Mouse (Mus musculus) gastrocnemius, postnatal 10 days (tissue): Measurements from ENCODE around the gene Bmpr1b. TPM values are rescaled to one million over a fixed set of nuclear protein-coding genes. Genes with fewer than 3 reads are reported as not detected.
A peak's percentile ranks its signal among the peaks of the same experiment; 100 is the strongest.

Source experiments
- DNase-seq: peaks from one replicate; pipeline ENCODE4 v3.0.0; 2021; ENCODE audit warnings: mixed read lengths
- total RNA-seq, 2 experiments: library from RNA; stranded (reverse); gene quantifications; 2 replicates each; pipeline ENCODE4 v1.2.3; 2021

Gene Bmpr1b
- total RNA-seq, 2 experiments from 2014 or later: 6.6 to 7.1 TPM

DNA sequence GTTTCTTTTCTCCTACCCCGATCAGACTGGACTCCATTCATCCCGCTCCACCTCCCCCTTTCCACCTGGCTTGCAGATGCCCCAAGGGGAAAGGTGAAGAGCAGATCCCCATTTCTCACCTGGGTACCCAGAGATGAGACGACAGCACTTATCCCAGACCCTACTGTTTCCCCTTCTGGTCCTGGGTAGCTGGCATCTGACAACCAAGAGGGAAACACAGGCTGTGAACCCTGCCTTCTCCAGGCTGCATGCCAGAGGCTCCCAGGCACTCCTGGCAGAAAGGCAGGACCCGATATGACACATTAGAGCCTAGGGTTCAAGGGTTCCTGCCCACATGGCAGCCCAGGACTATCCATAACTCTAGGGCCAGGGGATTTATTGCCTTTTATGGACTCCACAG lies 56.0 kb downstream of the Bmpr1b start:
- DNase-seq: no peak

- no peak for DNase-seq
These were observed 63.0 kb downstream of the Bmpr1b start for GRCm38 (mm10) chr3:142106227-142106626.

DNA sequence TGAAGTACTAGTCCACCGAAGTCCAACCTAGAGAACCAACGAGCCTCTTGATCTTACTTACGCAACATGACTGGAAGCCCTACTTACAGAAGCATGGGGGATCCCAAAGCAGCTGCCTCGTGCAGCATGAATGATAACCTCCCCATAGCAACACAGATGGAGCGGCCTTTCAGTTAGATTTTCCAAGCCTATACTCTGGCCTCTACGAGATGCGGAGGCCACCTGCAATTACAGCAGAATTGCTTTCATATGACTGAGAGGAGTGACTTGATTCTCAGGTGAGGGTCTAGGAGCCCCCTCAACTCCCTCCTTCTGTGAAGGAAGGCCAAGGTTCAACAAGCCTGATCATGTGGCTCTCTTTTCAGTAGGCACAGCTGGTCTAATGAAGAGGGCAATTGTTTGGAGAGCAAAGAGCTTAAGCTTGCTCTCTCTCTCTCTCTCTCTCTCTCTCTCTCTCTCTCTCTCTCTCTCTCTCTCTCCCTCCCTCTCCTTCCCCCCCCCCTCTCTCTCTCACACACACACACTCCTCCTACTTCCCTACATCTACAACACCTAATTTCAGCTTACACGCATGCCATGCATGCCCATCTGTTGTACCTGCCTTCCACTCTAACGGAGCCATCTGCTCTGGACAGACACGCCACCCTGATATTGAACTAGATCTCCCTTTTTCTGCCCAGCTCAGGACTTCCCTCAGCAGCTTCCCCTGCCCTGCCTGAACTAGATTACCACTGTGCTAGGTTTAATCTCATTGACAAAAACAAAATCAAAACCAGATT lies 65.0 kb downstream of the Bmpr1b start:
- DNase-seq: no peak

DNA sequence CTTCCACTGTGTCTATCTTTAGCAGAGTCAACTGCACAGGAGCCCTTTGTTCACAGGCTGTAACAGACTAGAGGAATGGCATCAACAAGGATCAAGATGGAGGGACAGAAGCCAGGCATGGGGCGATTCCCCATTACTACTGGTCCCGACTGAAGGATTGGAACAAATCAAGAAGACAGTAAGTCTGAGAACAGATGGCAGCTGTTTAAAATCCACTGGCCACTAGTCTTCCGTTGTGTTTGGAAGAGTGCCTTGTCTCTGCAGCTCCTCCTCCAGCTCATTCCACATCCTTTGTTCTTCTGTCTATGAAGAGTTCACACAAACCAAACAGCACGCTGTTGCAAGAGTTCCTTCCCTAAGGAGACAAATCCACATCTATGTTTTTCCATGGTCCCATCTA lies 65.6 kb downstream of the Bmpr1b start:
- no peak for DNase-seq

DNA sequence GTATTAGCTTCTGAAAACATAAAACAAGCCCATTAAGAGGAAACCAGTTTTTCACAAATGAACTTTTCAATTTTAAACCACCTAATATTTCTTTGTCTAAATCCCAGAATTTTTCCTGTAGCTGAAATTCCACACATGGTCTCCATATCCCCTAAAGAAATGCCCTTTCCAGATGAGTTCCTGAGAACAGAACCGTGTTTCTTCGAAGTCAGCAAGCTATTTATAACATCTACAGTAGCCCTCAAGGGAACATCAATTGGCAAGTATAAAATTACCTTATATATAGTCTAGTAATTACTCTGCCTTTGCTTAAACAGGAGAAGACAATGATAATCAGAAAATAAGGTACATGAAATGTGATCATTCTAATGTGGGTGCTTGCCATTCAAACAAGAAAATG lies 70.1 kb downstream of the Bmpr1b start:
- no peak for DNase-seq

GRCm38 (mm10) chr3:142094049-142094448 lies 75.2 kb downstream of the Bmpr1b start:
- no peak for DNase-seq

DNA sequence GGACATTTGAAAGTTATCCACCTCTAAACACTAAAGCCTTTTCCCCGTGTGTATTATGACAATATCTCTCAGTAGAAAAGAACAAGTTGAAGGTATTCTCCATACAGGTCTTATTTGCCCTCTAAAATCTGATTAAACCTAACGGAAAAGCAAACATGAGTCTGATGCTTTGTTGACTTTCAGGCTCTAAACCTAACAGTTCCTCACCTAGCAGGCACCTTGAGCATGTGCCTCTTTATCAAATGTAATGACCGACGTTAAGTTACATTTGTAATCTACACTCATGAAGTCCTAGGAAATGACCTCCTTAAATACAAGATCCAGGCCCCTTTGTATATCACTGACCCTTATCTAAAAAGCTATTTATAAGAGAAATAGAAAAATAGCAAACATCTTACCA lies 79.5 kb downstream of the Bmpr1b start:
- DNase-seq: no peak

DNA sequence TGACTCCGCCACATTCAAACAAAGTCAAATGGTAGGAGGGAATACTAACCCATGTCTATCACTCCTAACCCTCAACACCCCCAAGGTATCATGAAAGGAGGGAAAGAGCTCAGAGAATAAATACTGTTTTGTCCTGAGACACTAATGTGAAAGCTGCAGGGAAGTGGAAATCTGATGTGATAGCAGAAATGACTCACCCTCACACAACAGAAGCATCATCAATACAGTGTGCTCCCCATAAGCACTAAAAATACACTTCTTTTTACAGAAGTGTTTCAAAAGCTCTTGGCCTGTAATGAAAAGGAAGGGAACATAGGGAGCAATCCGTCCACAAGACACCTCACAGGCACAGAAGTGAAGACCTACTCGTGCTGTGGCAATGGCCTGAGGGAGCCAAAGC lies 83.3 kb downstream of the Bmpr1b start:
- DNase-seq: no peak

DNA sequence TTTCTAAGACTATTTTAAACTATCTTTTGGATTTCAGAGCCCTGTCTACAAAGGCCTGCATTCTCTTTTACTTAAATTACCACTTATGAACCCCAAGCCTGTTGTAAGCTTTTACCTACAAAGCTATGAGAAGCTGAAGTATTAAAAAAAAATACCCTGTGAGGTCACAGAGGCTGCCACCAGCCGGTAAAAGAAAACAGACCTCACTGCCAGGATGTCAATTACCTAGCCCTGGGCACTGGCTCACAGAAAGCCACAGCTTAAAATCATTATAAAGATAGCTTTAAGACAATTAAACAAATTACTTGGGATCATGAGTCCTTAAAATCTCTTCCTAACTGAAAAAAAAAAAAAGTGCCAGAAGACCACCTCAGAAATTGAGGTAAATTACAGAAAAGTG lies 85.1 kb downstream of the Bmpr1b start:
- DNase-seq: no peak

- DNase-seq: no peak
These were observed 91.4 kb downstream of the Bmpr1b start for GRCm38 (mm10) chr3:142077723-142078302.

DNA sequence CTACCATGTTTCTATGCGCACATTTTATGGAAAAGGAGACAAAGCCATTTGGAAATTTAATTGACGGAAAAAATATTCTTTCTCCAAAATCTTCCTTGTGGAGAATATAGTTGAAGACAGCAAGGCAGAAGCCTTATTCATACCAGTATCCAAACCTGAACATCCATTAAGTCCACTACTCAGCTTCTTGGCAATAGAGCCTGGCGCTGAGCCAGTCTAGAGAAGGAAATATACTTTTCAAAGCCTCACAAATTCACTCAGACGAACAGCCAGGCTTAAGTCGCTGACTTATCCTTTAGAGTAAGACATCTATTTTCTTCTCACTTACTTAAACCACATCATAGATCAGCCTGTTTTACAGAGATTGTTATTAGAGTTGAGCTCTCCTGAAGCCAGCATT lies 97.6 kb downstream of the Bmpr1b start:
- peak; percentile 12 for DNase-seq

DNA sequence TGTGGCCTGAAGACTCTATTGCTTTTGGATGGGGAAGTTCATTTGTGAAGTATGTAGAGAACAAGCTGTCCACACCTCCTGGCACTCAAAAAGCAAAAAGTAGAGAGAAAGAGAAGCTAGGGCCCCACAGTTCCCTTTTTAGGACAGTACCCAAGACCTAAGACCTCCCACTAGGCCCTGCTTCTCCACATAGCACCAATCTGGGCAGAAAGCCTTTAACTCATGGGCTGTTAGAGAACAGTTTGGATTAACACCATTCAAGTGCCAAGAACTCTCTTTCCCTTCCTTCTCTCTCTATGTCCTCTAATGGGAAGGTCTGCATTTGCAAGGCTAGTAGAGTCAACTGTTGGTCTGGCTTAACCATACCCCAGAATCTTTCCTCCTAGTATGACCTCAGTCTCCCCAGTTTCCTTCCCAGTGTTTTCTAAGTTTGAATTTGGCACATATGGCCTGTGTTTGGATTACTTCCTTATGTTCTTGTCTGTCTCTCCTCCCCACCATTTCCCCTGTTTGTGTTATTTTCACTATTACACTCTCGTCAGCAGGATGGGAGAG lies 102.4 kb downstream of the Bmpr1b start:
- DNase-seq: no peak

DNA sequence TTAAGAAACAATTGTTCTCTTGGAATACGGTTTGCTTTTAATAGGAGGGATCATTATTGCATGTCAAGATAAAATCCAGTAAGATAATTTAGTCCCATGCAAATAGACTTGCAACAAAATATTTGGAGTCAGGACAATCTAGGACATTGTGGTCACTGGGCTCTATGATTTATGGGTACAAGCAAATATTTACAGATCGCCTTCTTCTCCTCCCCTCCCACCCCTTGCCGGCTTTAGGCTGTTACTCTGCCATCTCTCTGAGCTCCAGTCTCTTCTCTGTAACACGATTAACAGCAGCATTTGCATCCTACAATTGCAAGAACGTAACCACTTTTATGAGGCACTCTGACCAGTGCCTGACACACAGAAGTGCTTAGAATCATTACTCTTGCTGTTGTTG lies 104.1 kb downstream of the Bmpr1b start:
- no peak for DNase-seq

DNA sequence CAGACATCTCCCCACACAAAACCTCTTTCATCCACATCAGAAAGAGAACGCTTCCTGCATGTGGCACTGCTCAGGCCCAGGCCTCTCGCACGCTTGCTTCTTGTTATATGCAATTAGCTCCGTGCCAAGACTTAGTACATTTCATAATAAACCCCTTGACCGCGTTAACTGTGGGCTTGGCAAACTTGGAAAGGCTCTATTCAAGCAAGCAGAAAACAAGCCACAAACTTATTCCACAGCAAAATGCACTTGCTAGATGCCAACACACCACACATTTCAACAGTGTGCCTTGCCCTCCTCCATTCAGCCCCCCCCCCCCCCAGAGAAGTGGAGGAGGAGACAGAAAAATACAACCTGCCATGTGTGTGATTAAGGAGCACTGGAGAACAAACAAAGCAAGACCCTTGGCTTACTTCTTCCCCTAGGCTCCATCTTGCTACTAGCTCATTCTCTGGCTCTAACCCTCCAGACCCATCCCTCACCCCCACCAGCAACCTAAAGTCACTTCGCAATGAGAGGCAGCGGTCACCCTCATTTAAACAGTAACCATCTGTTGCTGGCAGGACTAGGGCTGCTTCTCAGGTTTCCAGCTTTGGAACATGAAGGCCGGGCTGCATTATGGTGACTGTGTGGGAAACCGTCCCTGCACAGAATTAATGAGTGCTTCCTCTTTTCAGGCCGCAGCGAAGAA lies 105.5 kb downstream of the Bmpr1b start:
- DNase-seq: peak; percentile 12

DNA sequence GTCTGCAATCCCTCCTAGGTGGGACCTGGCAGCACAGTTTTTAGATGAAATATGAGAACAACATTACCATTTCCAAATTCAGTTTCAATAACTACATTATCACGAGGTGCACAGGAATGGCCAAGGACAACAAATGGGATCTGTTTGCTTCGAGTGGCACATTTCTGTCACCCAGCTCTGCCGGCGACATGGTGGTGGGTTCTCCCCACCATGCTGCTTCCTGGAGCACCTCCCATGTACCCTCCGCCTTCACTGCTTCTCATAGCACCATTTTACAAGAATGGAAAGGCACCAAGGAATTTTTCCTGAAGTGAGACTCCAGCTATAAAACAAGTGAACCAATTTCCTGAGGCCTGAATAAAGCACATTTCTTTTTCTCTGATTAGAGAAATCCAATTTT lies 108.0 kb downstream of the Bmpr1b start:
- DNase-seq: no peak

DNA sequence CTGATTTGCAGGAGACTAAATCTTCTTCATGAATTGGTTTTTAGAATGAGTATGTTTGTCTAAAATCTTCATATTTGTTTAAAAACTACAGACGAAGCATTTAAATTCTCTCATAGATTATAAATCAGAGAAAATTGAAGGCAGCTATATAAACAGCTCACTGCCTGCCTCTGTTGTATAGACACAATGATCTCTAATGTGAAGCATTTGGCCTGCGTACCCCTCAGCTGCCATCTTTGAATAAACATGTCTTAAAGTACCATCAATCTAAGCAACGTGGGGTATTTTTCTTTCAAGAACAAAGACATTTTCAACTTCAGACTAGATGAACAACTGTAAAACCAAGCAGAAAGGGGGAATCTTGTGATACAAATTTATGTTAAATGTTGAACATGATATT lies 109.3 kb downstream of the Bmpr1b start:
- no peak for DNase-seq

GRCm38 (mm10) chr3:142050681-142051080 lies 118.5 kb downstream of the Bmpr1b start:
- no peak for DNase-seq

DNA sequence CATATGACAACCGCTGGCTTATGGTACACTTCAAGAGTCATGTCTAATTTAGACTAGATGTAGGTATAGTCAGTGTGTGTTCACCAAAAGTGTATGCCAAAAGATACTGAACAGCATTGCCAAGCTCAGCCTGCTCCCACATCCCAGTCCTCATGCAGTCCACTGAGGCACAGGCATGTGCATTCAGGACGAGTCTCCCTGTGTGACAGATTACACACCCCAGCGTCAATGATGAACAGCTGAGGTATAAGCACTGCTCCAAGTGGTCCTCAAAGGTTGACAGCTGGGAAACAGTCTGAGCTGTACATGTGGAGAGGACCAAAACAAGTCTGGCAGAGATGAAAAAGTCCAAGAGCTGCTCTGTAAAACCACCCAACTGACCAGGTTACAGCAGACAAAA lies 119.6 kb downstream of the Bmpr1b start:
- DNase-seq: no peak

- no peak for DNase-seq
These were observed 120.1 kb downstream of the Bmpr1b start for GRCm38 (mm10) chr3:142049093-142049492.

DNA sequence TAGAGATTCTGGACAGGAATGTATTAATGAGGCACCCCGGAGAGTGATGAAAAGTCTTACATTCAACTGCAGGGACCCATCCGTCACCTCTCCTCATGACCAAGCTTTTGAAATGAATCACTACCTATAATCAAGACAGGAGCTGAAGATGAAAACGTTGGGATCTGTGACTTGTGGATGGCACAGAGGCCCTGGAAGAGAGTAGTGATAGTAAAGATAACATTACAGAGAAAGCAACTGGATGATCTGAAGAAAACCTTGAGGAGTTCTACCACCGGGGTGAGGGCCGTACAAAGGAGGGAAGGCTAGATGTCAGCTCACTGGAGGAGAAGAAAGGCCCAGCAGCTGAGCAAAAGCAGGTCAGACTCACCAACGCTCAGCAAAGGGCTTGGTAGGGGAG lies 120.7 kb downstream of the Bmpr1b start:
- no peak for DNase-seq

DNA sequence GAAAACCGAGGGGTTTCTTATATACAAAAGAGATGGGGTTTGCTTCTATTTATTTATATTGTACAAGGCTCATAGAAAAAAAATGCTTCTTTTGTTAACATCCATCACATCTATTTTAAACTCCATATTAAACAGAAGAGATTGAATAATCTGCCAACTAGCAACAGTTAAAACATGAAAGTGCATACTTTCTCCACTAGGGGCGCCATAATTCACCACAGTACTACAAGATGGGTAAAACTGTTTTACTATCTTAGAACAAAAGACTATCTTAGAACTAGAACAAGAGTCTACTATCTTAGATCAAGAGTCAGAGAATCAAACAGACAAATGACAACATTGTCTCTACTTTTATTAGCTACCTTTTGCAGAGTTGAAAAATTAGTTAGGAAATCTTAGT lies 125.8 kb downstream of the Bmpr1b start:
- no peak for DNase-seq

DNA sequence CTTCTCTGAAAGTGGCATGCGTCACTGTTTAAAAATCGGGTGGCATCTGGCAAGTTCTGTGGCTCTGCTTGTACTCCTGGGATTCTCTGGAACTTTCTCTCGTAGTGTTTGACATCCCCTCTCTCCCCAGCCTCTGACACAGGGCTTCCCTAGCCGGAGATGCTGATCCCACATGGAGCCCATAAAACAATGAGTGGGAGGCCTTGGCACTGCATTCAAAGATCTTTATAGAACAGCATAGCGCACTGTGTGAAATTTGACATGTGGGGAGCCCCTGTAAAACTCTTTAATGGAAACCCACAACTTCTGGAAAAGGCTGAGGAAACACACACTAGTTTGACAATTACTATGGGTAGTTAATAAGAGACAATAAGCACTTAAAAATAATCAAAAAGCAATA lies 126.2 kb downstream of the Bmpr1b start:
- DNase-seq: no peak

DNA sequence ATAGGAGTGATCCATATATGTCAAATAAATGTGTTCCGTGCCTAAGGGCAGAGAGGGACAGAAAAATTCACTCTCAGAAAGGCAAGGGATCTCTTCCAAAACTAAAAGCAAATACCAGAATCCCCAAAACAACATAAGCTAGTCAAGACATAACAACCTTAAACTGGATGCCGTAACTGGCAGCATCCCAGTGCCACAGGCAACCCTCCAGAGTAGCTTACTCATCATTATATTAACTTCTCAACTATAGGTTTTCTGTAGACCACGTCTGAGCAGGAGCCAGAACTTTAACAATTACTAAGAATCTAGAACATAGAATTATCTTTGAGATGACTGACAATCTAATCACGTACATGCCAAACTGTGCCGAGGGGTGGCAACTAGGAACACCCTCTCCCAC lies 128.9 kb downstream of the Bmpr1b start:
- DNase-seq: no peak
